Mouse (Mus musculus) thymus, adult 2 months (tissue): Measurements from ENCODE around the gene Adipor2.

Source experiments
- CTCF ChIP-seq: fragments of 200-500 bp; IDR thresholded peaks from 2 replicates; pipeline ENCODE4 v1.5.1; 2012; ENCODE audit warnings: mild to moderate bottlenecking, control low read depth, low read length, moderate library complexity, borderline replicate concordance; ENCODE audit not compliant: control insufficient read depth, poor library complexity, insufficient read depth; ENCODE audit errors: extremely low read depth
- POLR2A ChIP-seq: fragments of 200-500 bp; IDR thresholded peaks from 2 replicates; pipeline ENCODE4 v1.6.1; 2012; ENCODE audit warnings: mild to moderate bottlenecking, low read length, control low read depth, moderate library complexity; ENCODE audit not compliant: control insufficient read depth, poor library complexity, insufficient read depth; ENCODE audit errors: extremely low read depth

DNA sequence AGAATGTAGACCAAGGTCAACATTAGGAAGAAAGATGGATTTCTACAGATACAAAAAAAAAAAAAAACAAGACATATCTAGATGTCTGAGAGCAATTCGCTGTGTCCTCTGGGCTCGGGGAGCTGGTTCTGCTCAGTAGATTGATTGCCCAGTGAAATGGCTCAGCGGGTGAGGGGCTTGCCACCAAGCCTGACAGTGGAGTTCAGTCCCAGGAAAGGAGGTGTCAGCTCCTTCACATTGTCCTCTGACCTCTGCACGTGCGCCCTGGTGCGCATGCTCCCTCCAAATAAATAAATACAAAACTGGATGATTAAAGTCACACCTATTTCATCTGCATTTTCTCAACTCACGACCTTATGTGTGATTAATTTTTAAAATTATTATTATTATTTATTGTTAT is 1.9 kb upstream of the Adipor2 start:
- no peak for TF ChIP-seq CTCF
- TF ChIP-seq POLR2A, result no peak
